Mouse (Mus musculus) stomach, embryonic 14.5 days (tissue): Measurements from ENCODE around the gene Spopl. TPM values are rescaled to one million over a fixed set of nuclear protein-coding genes. Genes with fewer than 3 reads are reported as not detected.

ENCODE experiments used
- ATAC-seq: fragments of 200-750 bp; cut with Nextera tagmentation; 2 replicates; pipeline ENCODE4 v1.8.0; 2017; ENCODE audit warnings: low read depth, moderate TSS enrichment; ENCODE audit not compliant: insufficient number of reproducible peaks, insufficient read depth, low FRiP score
- H3K27ac ChIP-seq: fragments of 300-500 bp; sonication (generic); 2 replicates; pipeline ENCODE4 v1.5.1; 2014; ENCODE audit warnings: mild to moderate bottlenecking, low read length, moderate library complexity, mixed read lengths
- H3K27me3 ChIP-seq: fragments of 300-500 bp; sonication (generic); 2 replicates; pipeline ENCODE4 v1.6.1; 2014; ENCODE audit warnings: low read length, control low read depth, mixed read lengths; ENCODE audit not compliant: control insufficient read depth, insufficient read depth
- H3K36me3 ChIP-seq: fragments of 300-500 bp; sonication (generic); 2 replicates; pipeline ENCODE4 v1.6.1; 2014; ENCODE audit warnings: mild to moderate bottlenecking, control low read depth, low read length, moderate library complexity, mixed read lengths; ENCODE audit not compliant: control insufficient read depth, insufficient read depth
- H3K4me1 ChIP-seq: fragments of 300-500 bp; sonication (generic); 2 replicates; pipeline ENCODE4 v1.6.1; 2014; ENCODE audit warnings: low read length, control low read depth, mixed read lengths; ENCODE audit not compliant: control insufficient read depth, insufficient read depth
- H3K4me2 ChIP-seq: fragments of 300-500 bp; sonication (generic); replicated peaks from 2 replicates; pipeline ENCODE4 v1.6.1; 2014; ENCODE audit warnings: low read depth, low read length, control low read depth
- H3K4me3 ChIP-seq: fragments of 300-500 bp; sonication (generic); 2 replicates; pipeline ENCODE4 v1.5.1; 2014; ENCODE audit warnings: low read depth, low read length, control low read depth
- H3K9ac ChIP-seq: fragments of 300-500 bp; sonication (generic); replicated peaks from 2 replicates; pipeline ENCODE4 v1.6.1; 2014; ENCODE audit warnings: low read depth, mild to moderate bottlenecking, control low read depth, low read length, moderate library complexity, mixed read lengths
- H3K9me3 ChIP-seq: fragments of 300-500 bp; sonication (generic); 2 replicates; pipeline ENCODE4 v1.6.1; 2016; ENCODE audit warnings: low read depth, low read length, control low read depth; ENCODE audit not compliant: control insufficient read depth
- WGBS: fragments of 180-500 bp; shearing (Covaris S2); extraction: QIAGEN DNeasy Blood & Tissue Kit; methylation state at CpG from one replicate; pipeline ENCODE4 v1.1.7; 2014; 5-methylcytosine and 5-hydroxymethylcytosine counted together
- polyA plus RNA-seq: library from polyadenylated mRNA; unstranded; fragments of >200 nt; fragmentation: Nextera tagmentation; extraction: Ambion mirVana; gene quantifications from 2 replicates; pipeline ENCODE4 v1.2.1, GENCODE M21; 2014

The Spopl gene
- polyA plus RNA-seq, 1 experiment from 2014 or later, result 13.0 TPM

GRCm38 (mm10) chr2:23481715-23482114, 90.2 kb downstream of the Spopl start:
- H3K27ac ChIP-seq, result no peak overlapping the region
- WGBS, result 90% methylated on average over 1 of the region's 1 CpGs

DNA sequence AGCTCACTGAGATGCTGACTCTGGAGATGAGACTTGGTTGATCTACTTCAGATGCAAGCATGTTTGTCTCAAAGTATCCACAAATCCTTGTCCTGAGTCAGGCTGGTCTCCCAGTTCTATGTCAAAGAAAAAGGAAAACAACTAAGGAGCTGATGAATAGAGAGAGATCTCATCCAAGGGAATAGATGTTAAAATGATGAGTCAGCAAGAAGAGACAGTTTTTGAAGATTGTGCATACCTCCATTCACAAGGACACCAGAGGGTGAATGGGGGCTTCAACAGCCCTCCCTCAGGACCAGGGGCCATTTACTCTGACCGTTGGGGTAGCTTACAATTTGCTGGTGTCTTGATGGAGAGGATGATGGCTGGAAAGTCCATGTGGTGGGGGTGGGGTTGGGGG, 104.4 kb downstream of the Spopl start:
- no peaks in the 10 kb centered on the region for H3K9me3 ChIP-seq
- H3K4me2 ChIP-seq, result no peak overlapping the region
- no peaks in the 10 kb centered on the region for H3K4me1 ChIP-seq
- no peaks in the 10 kb centered on the region for H3K27me3 ChIP-seq
- no peak overlapping the region for H3K4me3 ChIP-seq
- no peak overlapping the region for H3K9ac ChIP-seq
- ATAC-seq, result no peak
- H3K36me3 ChIP-seq, result no peaks in the 10 kb centered on the region
- WGBS, result 87% methylated on average over 1 of the region's 1 CpGs
- no peak overlapping the region for H3K27ac ChIP-seq

More at GRCm38 (mm10) chr2:23481715-23482114, 90.2 kb downstream of the Spopl start:
- Histone ChIP-seq H3K36me3 (no peaks in the 10 kb centered on the region), H3K4me2 (no peak overlapping the region), H3K4me3 (no peak overlapping the region), H3K9ac (no peak overlapping the region), H3K4me1 (no peaks in the 10 kb centered on the region), H3K9me3 (no peaks in the 10 kb centered on the region), H3K27me3 (no peaks in the 10 kb centered on the region)
- ATAC-seq, result no peak

DNA sequence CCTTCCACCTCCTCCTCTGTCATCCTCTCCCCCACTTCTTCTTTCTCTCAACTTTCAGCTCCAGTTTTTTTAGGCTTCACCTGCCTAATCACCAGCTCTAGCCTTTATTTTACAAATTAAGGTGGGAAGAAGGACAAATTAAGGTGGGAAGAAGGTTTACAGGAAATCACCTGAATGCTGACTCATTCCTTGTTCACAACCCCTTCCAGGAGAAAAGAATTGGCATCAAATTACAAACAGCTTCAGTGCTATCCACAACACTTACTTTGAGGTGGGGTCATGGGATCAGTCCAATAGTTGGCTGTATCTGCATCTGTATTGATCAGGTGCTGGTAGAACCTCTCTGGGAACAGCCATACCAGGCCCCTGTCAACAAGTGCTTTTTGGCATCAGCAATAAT, 114.5 kb downstream of the Spopl start:
- no peaks in the 10 kb centered on the region for H3K9me3 ChIP-seq
- H3K27me3 ChIP-seq, result no peaks in the 10 kb centered on the region
- H3K4me3 ChIP-seq, result no peak overlapping the region
- ATAC-seq, result no peak
- H3K9ac ChIP-seq, result no peak overlapping the region
- no peaks in the 10 kb centered on the region for H3K4me1 ChIP-seq
- no peak overlapping the region for H3K4me2 ChIP-seq
- no peaks in the 10 kb centered on the region for H3K36me3 ChIP-seq
- H3K27ac ChIP-seq, result no peak overlapping the region
